Mouse (Mus musculus) gastrocnemius, postnatal 25 days (tissue): ENCODE data around the gene Nox1. TPM values are rescaled to one million over a fixed set of nuclear protein-coding genes. Genes with fewer than 3 reads are reported as not detected.

Experiments used
- DNase-seq: peaks from one replicate; pipeline ENCODE4 v3.0.0; 2022
- microRNA-seq, 2 experiments: library from miRNA; unstranded; fragments of <30 nt; microRNA quantifications; one replicate each; pipeline ENCODE4 v1.2.0; 2021; ENCODE audit warnings: borderline replicate concordance in 2 of 2
- total RNA-seq, 2 experiments: library from RNA; stranded (reverse); gene quantifications; 1 replicate in 1 of 2; 2 replicates in 1 of 2; pipeline ENCODE4 v1.2.3; 2021

The Nox1 gene
- total RNA-seq, 2 experiments from 2014 or later, result 0.75 TPM; not detected in 1

DNA sequence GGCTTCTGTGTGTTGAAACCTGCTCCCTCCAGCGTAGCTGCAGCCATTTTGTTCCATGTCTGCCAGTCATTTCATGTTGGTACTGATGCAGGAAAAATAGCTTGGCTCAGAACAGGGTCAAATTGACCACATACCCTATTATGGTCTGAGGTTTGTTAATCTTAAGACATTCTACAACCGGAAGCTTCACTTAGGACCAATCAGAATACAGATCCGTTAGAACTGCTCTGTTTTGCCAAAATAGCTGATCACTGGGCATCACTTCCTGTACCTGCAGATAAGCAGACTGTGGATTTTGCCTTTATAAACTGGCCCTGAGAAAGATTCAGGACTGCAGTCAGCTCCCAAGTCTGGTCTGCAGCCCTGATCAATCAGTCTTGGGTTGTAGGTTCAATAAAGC lies 93.2 kb downstream of the Nox1 start:
- no peak for DNase-seq

DNA sequence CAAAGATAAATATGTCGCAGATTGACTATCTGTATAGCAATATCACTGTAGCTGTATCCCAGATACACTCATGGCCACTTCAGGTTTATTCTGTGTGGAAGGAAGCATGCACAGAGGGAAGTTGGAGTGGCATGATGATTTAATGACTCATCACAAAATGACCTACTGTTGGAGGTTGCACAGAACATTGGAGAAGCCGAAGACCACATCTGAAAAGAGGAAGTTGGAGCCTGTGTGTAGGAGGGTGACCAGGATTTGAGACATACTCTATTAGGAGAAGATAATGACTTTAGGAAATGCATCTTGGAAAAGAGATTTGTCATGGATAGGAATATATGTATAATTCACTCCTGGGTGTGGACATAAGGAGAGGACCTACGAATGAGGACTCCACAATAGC lies 105.3 kb downstream of the Nox1 start:
- DNase-seq, result no peak

DNA sequence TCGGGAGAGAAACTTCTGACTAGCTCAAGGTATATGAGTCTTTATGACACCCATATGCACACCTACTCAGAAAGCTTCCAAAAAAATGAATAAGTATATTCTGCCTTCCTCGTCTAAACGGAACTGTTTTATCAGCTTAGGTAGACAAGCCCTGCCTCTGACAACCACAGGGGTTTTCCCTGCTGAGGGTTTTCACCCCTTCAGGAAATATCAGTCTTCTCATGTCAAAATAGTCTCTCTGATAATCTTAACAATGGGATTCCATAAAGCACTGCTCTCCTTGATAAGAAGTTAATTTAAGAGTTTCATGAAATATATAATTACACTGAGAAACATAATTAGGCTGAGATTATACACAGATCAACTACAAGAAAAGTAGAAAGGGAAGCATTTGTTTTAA lies 110.0 kb downstream of the Nox1 start:
- no peak for DNase-seq

DNA sequence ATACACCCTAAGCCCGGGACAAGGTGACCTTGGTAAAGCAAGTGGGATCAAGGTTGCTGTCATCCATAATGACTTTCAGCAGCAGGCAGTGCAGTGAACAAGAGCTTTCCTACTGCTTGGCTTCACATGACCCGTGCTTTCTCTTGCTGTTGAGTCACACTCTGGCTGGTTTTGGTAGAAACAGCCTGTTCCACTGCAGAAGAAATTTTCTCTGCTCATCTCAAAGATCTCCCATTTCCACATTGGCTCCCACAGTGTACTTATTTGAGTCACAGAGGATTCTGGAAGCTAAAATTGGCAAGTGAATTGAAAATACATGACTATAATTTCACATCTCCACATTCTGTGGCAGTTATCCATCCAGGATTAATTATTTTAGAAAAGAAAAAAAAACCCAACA lies 119.1 kb downstream of the Nox1 start:
- DNase-seq, result no peak

DNA sequence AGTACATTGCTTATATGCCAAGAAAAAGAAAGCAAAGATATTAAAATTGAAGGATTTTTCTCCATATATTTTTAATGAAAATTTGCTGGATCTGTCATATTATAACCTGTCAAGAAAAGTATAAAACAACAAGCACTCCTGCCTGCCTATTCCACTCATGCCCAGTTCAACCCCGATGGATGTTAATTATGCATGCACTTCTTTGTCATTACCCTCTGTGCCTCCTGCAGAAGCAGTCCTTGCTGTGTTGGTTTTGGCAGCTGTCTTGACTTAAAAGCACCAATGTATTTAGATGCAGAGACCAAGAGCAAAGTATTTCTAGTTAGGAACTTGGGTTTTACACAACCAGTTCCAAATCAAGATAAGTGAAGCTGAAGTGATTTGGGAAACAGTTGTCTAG lies 136.3 kb downstream of the Nox1 start:
- DNase-seq, result no peak

DNA sequence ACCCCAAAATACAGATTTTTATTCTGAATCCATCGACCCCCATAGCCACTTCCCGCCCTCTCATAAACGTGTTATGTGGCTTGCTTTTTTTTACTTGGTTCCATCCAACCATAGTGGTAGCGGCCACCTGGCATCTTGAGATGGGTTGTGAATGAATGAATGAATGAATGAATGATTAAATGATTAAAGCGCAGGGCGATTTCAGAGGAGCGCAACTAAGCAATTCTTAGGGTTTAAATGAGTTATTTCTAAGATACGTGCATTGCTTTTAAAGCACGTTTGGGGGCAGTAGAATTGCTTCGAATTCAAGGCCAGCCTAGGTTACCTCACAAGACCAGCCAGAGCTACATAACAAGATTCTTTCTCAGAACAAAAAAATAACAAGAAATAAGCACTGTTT lies 162.0 kb downstream of the Nox1 start:
- no peak for DNase-seq

DNA sequence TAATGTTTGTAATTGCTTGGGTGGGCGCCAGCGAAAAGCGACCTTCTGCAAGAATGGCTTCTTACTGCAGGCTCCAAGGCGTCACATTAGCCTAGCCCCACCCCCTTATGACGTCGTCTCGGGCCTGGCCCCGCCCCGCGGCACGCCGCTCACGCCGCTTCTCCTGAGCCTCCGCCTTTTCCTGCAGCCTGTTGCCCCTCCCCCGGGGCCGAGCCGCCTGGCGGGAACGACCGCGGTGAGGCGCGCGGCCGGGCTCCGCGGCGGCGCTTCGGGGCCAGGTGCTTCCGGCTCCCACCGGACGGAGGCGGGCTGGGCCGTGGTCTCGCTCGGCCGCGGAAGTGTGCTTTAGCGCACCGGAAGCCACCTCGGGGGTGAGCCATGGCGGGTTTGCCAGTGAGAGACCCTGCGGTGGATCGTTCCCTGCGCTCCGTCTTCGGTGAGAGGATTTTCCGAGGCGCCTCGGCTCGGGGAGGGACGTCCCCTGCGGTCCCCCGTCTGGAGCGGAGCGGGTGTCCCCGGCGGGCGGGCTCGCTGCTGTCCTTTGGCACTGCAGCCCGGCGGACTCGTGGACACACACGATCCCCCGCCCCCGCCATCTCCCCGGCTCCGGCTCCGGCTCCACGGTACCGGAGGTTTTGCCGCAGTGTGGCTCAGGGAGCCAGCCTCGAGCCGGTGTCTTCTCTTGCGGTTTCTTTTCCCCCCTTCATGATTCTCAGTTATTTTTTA lies 162.6 kb downstream of the Nox1 start, which contains the start of gene Cstf2:
Gene Cstf2, plus strand, starts transcription at position 201 of the 726 bp plus-strand sequence.
- DNase-seq, result peak; percentile 94

DNA sequence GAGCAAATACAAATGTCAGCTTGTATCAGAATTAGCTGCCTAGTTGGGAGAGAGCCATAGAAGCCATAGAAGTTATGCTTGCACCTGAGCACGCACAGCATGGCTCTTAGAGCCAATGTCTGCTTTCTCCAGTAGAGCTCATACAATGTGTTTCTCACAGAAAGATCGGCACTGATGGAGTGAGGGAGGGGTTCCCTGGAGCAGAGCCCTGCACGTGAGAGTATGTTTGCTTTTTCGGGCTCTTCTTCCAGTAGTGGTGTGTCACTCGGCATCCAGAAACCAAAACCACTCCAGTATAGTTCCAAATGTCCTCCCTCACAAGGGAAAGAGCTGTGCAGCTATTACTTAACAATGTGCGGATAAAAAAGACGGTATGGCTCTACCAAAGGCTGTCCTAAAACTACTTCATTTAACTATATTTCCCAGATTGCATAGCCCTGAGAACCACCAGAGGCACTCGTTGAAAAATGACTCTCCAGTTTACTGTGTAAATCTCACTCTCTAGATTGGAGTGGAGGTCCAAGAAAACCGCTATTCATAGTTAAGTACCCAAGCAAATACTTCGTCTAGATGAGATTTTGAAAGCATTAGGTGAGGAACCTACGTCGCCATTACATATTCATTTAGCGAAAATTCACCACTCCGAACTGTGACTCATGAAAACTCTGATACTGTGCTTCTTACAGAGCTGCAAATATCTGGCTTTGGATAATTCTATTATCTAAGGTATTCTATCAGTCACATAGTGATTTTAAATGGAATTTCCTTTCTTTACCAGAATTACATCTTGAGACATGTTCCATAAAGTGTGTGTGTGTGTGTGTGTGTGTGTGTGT lies 163.5 kb downstream of the Nox1 start:
- no peak for DNase-seq

DNA sequence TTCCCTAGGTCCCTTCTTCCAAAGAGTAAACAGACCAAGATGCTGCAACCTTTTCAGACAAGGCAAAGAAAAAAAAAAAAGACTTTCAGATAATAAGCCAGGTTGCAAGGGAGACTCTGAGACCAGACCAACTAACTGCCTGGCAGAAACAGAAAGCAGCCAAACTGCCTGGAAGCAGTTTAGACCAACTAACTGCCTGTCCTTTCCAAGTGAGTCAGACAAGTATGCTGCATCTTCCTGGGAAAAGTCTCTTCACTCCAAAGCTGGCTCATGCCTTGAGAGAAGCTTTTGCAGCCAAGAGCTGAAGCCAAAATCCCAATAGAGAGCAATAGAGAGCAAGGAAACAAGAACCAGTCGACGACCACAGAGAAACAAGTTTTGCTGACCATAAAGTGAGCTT lies 164.9 kb downstream of the Nox1 start:
- DNase-seq, result peak; percentile 34

DNA sequence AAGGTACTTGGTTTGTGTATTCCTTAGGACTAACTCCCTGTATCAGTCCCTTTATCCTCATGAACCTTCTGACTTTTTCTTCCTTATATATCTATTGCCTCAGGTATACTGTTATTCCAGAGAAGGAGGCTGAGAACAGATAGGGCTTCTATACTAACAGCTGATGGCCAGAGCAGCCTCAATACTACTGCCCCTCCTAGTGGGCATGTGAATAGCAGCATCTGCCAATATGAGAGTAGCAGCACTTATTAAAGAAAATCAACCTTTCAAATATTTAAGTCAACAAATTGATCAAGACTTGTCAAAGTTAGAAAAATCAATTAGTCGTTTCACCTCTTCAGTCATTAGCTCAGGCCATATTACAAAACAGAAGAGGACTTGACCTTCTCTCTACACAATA lies 172.8 kb downstream of the Nox1 start:
- DNase-seq, result no peak

Small RNA genes lying within 50 kb of the gene (microRNA-seq; reads per million reads assigned to microRNA genes)
- gene Mir3112, result 0 to 0.26 reads per million in 2 experiments

Other genes starting within 250 kb of the Nox1 start
- under 1 TPM; 0.72 to 0.86 TPM for gene Sytl4, start 240.1 kb downstream of the Nox1 start, total RNA-seq
- 1 to 10 TPM; 7.9 to 9.6 TPM for gene Cstf2, start 162.8 kb downstream of the Nox1 start, total RNA-seq
- gene Xkrx, start 59.9 kb downstream of the Nox1 start, total RNA-seq, result 1 to 10 TPM in 1 of 2 experiments, under 1 TPM in 1; 0.33 to 1.1 TPM
- gene Arl13a, start 34.5 kb downstream of the Nox1 start, total RNA-seq, result not detected
- gene Trmt2b, start 55.0 kb upstream of the Nox1 start, total RNA-seq, result 10 to 100 TPM; 10.8 to 12.3 TPM
- under 1 TPM; 0.21 to 0.23 TPM for gene Tmem35a, start 73.3 kb upstream of the Nox1 start, total RNA-seq
- under 1 TPM; 0.33 to 0.70 TPM for gene Cenpi, start 86.1 kb upstream of the Nox1 start, total RNA-seq
- gene Drp2, start 182.6 kb upstream of the Nox1 start, total RNA-seq, result 1 to 10 TPM; 6.6 to 8.2 TPM